Mouse (Mus musculus) liver, adult 2 months (tissue): ENCODE measurements around the gene Ifi203.
"Not testable (repeated sequence)": the region's sequence is repeated elsewhere in the genome, so short reads cannot be mapped to it uniquely, and the experiment has no call there.

Experiments
- CTCF ChIP-seq: fragments of 200-500 bp; IDR thresholded peaks from 2 replicates; pipeline ENCODE4 v1.5.1; 2011; ENCODE audit warnings: low read depth, low read length, control low read depth
- POLR2A ChIP-seq: fragments of 200-500 bp; IDR thresholded peaks from 2 replicates; pipeline ENCODE4 v1.6.1; 2011; ENCODE audit warnings: low read length, control low read depth; ENCODE audit not compliant: insufficient read depth; ENCODE audit errors: extremely low read depth

DNA sequence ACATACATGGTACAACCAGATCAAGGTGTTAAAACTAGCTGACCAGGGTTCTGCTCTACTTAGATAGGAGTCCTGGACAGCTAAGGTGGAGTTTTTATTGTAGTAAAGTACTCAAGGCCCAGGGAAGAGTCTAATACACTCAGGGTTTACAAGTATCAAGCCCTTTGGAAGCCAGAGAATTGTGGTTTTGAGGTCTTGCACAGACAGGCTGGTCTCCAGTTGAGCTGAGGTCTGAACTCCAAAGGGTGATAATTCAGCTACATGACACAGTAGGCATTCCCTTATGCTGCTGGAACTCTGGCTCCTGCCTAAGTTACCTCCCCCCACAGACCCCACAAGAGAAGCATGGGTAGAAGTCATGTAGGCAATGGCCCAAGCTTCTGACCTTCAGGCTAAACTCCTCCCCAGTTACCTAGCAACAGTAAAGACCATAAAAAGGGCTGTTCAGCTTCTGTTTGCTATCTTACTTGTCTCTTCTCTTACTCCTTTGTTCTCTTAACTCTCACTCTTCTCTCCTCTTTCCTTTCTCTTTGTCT lies 29.1 kb downstream of the Ifi203 start:
- TF ChIP-seq POLR2A, CTCF: not testable (repeated sequence)
